Mouse (Mus musculus): ENCODE measurements around the gene Hcfc1.

DNA sequence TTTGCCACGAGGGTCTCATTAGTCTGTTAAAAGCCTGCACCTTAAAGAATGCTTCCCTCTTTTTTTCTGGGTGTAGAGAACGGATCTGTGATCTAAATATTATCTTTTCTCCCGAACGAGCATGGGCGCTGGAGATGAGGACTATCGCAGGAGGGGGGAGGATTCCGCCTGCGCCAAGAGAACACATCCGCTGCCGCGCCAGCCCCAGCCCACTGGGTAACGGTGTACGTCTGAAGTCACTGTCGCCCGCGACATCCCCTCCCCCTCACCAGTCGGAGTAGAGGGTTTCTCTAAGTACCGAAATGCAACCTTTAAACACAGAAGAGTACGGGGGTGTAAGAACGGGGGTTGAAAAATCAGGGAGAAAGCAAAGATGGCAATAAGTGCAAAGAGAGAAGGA lies 850 bp downstream of the Hcfc1 start:
- TF ChIP-seq POLR2A (IDR thresholded peaks at IDR 0.05; ENCODE audit: borderline replicate concordance, insufficient read depth, low read length) (no peak), CTCF (IDR thresholded peaks at IDR 0.05; ENCODE audit: borderline replicate concordance, insufficient read depth, low read depth, low read length) (no peak)
